Mouse (Mus musculus): ENCODE results near the gene Cradd.

Cradd gene

DNA sequence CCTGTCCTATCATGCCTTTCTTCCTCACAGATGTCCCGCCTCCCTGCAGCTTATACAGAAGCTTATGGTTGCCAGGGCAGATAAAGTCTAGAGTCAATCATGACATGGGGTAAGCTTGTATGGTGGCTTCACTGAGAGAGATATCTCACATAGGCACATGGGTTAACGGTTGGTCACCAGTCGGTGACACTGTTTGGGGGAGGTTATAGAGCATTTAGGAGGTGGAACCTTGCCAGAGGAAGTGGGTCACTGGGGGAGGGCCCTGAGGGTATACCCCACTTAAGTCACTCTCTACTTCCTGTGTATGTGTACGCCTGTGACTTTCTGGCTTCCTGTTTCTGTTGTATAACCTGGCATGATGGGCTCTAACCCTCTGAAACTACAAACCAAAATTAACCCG is 128.2 kb downstream of the Cradd start:
- peak; percentile 64 for DNase-seq

DNA sequence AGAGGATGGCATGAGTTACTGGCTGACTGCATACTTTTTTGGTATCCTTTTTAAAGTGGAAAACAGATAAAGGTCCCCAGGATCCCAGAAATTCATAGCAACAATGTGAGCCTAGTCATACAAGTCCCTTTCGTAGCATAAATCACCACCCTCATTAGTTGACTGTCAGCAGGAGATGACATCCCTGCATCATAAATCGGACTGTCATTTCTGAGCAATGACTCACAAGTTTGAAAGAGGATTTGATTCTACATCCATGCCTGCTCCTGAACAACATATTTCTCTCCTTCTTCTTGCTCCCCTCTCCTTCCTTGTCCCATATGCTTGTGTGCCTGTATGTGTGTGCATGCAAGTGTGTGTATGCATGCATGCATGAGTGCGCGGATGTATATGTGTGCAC is 129.2 kb downstream of the Cradd start:
- DNase-seq = no peak

DNA sequence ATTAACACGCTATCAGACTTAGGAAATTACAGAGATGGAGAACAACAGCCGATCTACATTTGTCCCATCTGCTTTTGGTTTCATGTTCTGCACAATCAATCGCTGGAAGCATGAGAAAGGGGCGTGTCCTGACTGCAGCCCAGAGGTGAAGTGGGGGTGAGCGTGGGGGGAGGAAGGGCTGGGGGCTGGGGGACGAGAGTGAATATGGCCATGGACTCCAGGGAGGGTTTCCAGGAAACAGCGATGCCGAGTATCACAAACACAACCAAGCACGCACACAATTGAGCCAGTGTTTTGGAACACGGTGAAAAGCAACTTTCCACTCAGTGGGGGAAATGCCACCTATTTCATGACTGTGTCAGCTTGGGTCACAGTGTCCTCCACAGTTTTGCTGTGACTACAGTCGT is 130.1 kb downstream of the Cradd start:
- DNase-seq = no peak

- DNase-seq = no peak
Measured at GRCm38 (mm10) chr10:95191881-95192280, 132.1 kb downstream of the Cradd start.

DNA sequence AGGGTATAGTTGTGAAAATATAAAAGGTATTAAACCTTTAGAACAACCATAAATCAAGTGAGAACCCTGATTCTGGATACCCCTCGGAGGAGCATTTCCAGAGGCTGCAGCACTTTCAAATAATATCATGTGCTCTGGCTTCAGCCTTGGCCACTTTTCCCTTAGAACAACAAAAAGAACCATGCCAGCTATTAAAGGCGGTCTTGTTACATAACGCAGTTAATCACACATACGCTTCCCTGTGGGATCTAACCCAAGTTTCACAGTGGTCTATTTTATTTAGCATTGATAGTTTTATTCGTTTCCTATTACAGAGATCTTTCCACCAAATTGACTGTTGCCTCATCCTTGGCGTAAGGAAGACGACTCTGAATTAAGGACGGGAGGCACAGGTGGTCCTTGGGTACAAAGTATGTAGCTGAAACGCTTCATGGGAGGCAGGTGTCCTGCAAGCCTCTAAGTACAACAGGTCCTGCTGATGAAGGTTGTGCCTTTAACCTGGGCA is 132.7 kb downstream of the Cradd start:
- DNase-seq = no peak

DNA sequence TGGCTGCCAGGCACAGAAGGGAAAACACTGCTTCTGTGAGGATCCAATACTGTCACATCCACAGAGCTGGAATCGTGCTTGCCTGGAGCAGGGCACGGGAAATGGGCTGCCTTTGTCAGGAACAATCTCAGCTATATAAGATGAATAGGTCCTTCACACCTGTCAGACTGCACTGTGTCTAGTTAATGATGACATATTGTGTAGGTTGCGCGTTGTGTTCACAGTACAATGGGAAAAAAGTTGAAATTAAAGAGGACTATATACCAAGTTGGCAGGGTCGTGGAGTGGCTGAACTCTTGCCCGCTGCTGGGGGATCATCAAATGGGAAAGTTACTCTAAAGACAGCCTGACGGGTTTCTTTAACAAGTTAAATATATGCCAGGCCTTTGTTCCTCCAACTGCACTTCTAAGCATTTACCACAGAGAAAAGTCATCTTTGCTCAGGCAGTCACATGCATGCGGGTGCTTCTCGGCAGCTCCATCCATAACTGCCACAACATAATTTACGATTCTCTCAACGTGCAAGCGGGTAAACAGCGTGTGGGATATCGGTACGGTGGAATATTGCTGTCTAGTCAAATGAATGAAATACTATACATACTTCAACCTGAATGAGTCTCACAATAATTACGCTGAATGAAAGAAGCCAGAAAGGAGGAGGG is 134.3 kb downstream of the Cradd start:
- DNase-seq = no peak

- DNase-seq = no peak
Measured at GRCm38 (mm10) chr10:95184210-95184609, 139.7 kb downstream of the Cradd start.

DNA sequence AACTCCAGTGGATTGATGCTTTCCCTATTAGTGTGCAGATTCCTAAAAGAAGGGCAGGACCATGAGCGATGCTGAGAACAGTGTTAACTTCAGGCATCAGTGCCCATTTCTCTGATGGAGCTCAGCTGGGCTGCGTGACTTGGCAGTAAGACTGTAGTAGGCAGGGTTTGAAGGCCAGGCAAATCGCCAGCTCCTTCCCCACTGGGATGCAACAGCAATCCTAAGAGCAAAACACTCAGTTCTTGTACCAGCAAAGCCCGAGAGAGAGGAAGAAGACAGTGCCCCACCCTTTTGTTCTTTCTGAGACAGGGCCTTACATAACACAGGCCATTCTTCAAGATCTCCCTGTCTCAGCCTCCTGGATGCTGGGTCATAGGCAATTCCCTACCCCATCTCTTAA is 140.9 kb downstream of the Cradd start:
- no peak for DNase-seq

DNA sequence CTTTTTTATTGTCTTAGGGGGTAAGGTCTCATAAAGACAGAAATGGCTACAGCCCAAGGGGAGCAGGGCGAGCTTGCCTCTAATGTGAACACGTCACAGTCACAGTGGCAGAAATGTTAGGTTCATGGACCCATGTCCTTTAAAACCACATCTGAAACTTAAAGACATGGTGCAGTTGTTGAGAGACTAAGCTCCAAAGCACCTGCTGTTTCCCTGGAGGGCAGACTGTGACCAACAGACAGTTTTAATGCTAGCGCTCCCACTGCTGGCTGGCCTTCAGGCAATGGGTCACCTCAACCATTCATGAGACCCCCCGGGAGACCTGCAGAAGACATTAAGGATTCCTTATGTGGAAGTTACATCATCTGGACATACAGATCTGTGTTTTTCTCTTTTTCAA is 141.5 kb downstream of the Cradd start:
- DNase-seq = no peak

GRCm38 (mm10) chr10:95181553-95181952 is 142.4 kb downstream of the Cradd start:
- no peak for DNase-seq

- DNase-seq = no peak
Measured at GRCm38 (mm10) chr10:95180900-95181299, 143.0 kb downstream of the Cradd start.

- no peak for DNase-seq
Measured at GRCm38 (mm10) chr10:95180177-95180576, 143.8 kb downstream of the Cradd start.

DNA sequence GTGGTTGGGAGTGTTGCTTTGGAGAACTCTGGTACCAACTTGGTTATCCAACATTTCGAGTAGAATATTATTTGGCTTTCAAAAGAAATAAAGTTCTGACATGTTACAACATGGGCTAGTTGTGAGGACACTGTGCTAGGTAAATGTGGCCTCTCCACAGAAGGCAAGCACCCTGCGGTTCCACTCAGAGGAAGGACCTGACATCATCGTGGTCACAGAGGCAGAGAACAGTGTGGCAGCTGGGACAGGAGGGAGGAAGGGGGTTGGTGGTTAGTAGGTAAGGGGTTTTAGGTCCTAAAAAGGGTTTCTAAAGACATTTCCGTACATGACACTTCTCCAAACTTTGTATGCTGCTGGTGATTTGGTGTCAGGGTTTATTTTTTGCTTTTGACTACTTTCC is 145.1 kb downstream of the Cradd start:
- DNase-seq = no peak

GRCm38 (mm10) chr10:95175423-95176120 is 148.4 kb downstream of the Cradd start:
- no peak for DNase-seq

DNA sequence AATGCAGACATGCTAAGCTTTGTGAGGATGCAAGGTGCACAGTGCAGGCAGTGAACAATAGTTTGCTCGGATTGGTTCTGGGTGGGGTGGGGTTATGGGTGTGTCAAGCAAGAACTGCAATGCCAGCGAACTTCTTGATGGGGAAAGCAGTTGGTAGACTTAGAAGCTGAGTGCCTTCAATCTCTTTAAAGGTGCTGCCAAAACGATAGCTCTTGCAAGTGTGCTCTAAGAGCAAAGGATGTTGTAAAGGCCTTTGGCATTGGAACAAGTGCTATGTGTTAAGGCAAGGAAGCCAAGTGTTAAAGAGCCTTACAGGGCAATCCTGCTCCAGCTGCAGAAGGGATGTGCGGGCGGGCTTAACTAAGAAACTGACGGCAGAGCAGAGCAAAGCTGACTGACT is 149.7 kb downstream of the Cradd start:
- no peak for DNase-seq

DNA sequence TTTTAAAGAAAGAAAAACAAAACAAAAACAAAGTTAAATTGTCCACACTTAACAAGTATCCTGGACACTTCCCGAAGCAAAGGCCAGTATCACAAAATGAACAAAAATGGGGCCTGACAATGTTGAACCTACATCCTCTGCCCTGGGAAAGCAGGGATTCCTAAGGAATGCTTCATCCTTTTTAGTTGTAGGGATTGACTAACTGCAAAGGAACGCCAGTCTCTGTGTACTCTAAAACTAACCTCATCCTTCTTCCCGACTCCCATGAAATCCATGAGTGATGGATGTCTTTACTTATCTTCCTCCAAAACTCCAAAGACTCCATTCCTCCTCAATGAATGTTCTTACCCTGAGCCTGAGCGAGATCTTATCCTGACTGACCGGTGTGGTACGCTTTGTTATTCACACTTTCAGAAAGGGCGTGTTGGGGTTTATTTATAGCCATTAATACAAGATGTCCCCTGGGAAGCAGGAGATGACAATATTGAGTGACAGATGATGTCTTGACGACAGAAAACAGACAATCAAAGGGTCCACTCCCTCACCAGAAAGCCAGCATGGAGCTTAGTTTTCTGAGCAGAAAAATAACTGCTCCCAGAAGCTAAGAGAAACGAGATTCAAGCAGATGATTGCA is 153.1 kb downstream of the Cradd start:
- DNase-seq = no peak

DNA sequence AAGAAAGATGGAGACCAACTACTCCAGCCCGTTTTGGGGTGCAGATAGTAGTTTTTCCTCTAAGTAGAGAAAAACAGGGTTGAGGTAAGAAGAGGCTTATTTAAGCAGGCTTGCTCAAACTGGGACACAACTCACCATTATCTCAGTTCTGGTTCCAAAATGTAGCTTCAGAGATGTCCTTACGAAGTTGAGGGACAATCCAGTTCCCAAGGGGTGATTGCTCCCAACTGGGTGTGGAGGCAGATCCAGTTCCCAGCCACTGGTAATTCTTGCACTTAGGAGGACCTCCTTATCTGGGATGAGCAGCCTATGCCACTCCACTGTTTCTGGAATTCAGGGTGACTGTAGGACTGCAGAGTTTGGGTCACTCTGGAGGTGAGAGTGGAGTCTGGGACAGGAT is 159.0 kb downstream of the Cradd start:
- no peak for DNase-seq

GRCm38 (mm10) chr10:95162691-95163374 is 161.1 kb downstream of the Cradd start:
- DNase-seq = no peak

DNA sequence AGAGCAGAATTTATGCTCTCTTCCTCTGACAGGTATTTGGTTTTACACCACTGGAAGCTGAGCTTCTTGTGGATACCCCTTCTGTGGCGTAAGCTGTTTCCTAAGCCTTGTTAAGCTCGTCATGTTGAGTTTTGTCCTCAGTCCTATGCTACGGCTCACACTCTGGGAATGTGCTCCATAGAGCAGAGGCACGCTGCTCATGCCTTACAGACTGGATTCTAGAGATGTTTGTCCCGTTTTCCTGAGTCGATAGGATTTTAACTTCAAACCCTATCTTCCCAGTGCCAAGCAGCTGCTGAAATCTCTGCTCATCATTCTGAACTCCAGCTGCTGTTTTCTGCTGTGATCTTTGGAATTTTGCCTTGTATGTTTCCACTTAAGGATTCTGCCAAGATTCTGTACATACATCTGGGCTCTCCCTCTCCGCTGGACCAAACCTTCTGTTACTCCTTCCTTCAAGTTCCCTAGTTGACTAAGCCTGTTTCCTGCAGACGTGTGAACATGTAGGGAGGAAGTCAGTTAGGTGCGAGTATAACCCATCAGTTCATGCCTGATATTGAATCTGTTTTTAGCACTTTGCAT is 164.2 kb downstream of the Cradd start:
- DNase-seq = no peak

- DNase-seq = peak; percentile 49
Measured at GRCm38 (mm10) chr10:95156410-95156809, 167.5 kb downstream of the Cradd start.

GRCm38 (mm10) chr10:95154675-95155074 is 169.3 kb downstream of the Cradd start:
- DNase-seq = no peak

DNA sequence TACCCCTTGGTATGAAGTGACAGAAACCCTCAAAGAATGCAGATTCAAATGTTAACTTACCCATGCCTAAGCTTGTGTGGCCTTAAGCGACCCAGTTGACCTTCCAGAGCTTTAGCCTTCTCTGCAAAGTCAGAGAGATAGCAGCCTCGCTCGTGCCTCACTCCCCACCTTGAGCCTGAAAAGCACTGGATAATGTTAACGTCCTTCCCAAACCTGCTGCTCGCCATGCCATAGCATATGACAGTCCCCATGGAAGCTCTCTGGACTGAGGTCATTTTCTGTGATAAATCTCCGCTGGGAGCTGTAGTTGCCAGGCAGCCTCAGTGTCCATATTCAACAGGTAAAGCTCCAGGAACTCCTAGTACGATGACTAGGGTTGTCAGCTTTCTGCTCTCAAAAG is 170.7 kb downstream of the Cradd start:
- no peak for DNase-seq

DNA sequence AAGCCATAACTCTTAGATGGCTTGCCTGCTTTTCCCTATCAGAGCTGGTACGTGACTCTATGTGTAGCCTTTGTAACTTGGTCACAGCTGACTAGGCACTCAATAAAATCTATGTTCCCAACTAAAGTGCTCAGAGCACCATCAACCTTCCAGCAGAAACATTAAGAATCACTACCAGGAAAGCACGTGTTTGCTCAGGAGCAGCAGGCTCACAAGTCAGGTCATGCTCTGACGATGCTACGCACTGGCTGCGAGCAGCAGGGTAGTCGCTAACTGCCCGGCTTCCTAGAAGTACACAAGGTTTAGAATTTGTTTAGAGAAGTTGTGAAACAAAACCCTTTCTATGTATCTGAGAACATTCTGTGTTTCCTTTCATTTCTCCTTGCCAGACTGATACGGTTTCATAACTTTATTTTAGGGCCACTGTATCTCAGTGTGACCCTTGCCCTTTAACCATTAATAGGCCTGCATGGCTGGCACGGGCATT is 171.4 kb downstream of the Cradd start:
- no peak for DNase-seq

Data from thymus, postnatal 14 days (tissue).